Mouse (Mus musculus) lung, embryonic 15.5 days (tissue): Measurements from ENCODE around the gene Mafk. TPM values are rescaled to one million over a fixed set of nuclear protein-coding genes. Genes with fewer than 3 reads are reported as not detected.

Source experiments
- ATAC-seq: fragments of 200-750 bp; cut with Nextera tagmentation; 2 replicates; pipeline ENCODE4 v1.8.0; 2017; ENCODE audit warnings: moderate number of reproducible peaks, borderline replicate concordance; ENCODE audit not compliant: low FRiP score, low TSS enrichment; ENCODE audit errors: extremely low read depth
- H3K27ac ChIP-seq: fragments of 300-500 bp; sonication (generic); 2 replicates; pipeline ENCODE4 v1.5.1; 2015; ENCODE audit warnings: moderate library complexity, mild to moderate bottlenecking, inconsistent platforms
- H3K27me3 ChIP-seq: fragments of 300-500 bp; sonication (generic); 2 replicates; pipeline ENCODE4 v1.6.1; 2015; ENCODE audit warnings: inconsistent platforms
- H3K36me3 ChIP-seq: fragments of 300-500 bp; sonication (generic); 2 replicates; pipeline ENCODE4 v1.6.1; 2015; ENCODE audit warnings: inconsistent platforms
- H3K4me1 ChIP-seq: fragments of 300-500 bp; sonication (generic); 2 replicates; pipeline ENCODE4 v1.6.1; 2015; ENCODE audit warnings: inconsistent platforms
- H3K4me2 ChIP-seq: fragments of 300-500 bp; sonication (generic); 2 replicates; pipeline ENCODE4 v1.6.1; 2015; ENCODE audit warnings: inconsistent platforms, mild to moderate bottlenecking, moderate library complexity
- H3K4me3 ChIP-seq: fragments of 300-500 bp; sonication (generic); 2 replicates; pipeline ENCODE4 v1.5.1; 2015; ENCODE audit warnings: mild to moderate bottlenecking, inconsistent platforms
- H3K9ac ChIP-seq: fragments of 300-500 bp; sonication (generic); 2 replicates; pipeline ENCODE4 v1.6.1; 2015; ENCODE audit warnings: inconsistent platforms
- H3K9me3 ChIP-seq: fragments of 300-500 bp; sonication (generic); 2 replicates; pipeline ENCODE4 v1.6.1; 2016; ENCODE audit warnings: inconsistent platforms
- WGBS: fragments of 180-500 bp; shearing (Covaris S2); methylation state at CpG from one replicate; pipeline ENCODE4 v1.1.7; 2015; 5-methylcytosine and 5-hydroxymethylcytosine counted together
- polyA plus RNA-seq: library from polyadenylated mRNA; unstranded; fragments of >200 nt; fragmentation: Nextera tagmentation; extraction: Ambion mirVana; gene quantifications from 2 replicates; pipeline ENCODE4 v1.2.1, GENCODE M21; 2015

Mafk gene
- polyA plus RNA-seq, 1 experiment from 2014 or later = 15.3 TPM

DNA sequence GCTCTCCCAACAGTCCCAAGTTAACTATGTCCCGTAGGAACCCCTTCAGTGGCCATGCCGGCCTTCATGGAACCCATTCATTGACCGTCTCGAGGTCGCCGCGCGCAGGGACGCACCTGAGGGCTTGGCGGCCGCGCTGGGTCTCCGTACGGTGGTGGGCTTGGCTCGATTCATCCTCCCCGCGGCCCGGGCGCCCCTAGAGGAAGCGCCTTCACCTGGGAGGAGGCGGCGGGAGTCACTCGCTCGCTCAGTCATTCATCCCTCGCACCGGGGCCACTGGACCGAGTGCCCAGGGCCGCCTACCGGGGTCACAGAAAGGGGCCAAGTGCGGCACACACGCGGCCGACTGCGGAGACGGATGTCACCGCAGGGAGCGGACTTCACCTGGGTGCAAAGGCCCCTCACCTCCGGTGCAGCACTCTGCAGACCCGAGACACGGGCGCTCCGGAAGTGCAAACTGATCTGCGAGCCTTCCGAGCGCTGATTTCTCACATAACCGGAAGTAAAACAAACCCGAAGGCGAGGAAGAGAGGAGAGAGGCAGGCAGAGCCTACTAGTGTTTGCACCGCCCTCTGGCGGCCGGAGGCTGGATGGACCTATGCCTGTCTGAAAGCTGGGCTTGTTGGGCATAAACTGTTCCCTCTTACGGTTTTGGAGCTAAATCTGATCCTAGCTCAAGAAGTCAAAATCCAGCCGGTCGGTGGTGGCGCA, 15.9 kb upstream of the Mafk start, which contains the start of gene Ints1:
Ints1 (minus strand) TSS at position 459 of the 711 bp plus-strand sequence.
- under 1% methylated on average over 55 of the region's 55 CpGs for WGBS
- peak within 1 kb of the TSS; percentile 67 for H3K9ac ChIP-seq
- H3K27me3 ChIP-seq = no peaks in the 10 kb centered on the region
- H3K27ac ChIP-seq = no peak within 1 kb of the TSS
- H3K4me3 ChIP-seq = peak within 1 kb of the TSS; percentile 68
- ATAC-seq = peak; percentile 90
- no peaks in the 10 kb centered on the region for H3K9me3 ChIP-seq
- peak within 1 kb of the TSS; percentile 88 for H3K4me2 ChIP-seq
- H3K4me1 ChIP-seq = peaks cover 9% of the 10 kb centered on the region
- peaks cover 27% of the 10 kb centered on the region for H3K36me3 ChIP-seq

DNA sequence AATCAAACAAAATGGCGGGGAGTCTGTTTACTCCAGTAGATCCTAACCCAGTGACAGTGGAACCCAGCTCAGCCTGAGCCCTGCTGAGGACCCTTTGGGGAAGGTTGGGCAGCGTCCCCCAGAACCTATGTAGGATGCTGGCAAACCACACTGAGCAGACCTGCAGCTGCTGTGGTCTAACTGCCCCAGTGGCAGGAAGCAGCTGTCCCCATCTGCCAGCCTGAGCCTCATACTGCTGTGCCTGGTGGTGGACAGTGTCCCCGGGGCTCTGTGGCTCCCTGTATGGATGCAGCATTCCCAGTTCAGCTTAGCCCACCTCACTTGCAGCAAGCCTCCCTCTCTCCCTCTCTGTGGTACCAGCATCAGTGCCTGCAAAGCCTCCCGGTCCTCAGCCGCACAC, 14.3 kb upstream of the Mafk start:
- no peak overlapping the region for H3K27ac ChIP-seq
- peaks cover 9% of the 10 kb centered on the region for H3K4me1 ChIP-seq
- H3K9me3 ChIP-seq = no peaks in the 10 kb centered on the region
- no peak for ATAC-seq
- peaks cover 11% of the 10 kb centered on the region for H3K36me3 ChIP-seq
- no peak overlapping the region for H3K4me2 ChIP-seq
- no peaks in the 10 kb centered on the region for H3K27me3 ChIP-seq
- WGBS = 72% methylated on average over 5 of the region's 5 CpGs
- H3K4me3 ChIP-seq = no peak overlapping the region
- H3K9ac ChIP-seq = no peak overlapping the region

DNA sequence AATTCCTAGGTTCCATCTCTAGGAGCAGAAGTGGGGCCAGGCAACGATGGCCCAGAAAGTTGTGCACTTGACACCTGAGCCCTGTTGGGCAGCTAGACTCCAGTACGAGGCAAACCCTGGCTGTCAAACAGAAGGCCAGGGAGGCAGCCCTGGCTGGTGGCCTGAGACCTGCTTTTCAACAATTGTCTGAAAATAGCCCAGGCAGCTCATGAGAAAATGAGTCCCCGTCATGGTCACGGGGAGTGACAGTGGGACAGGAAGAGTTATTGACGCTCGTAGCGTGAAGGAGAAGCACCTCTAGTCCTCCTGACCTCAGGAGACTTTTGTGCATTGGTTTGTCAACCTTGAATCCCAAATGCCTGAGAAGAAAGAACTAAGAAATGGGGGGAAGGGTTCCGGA, 9.9 kb upstream of the Mafk start:
- WGBS = 71% methylated on average over 8 of the region's 8 CpGs
- no peak overlapping the region for H3K4me3 ChIP-seq

DNA sequence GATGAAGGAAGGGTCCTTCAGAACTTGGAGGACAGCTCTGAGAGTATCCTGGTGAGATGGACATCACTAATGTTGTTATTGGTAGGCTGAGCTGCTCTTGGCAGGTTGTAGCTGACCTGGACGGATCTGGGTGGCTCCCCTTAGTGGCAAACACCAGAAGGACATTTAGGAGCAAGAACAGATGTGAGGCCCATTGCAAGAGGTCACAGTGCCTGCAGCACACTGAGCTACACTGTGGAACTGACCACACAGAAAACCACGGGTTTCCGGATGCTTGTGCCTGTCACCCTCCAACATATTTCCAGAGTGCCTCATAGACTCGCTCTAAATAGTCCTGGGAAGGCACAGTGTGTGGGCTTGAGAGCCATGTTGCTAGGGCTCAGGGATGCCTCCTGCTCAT, 1.8 kb upstream of the Mafk start:
- no peaks in the 10 kb centered on the region for H3K9me3 ChIP-seq
- no peak overlapping the region for H3K9ac ChIP-seq
- H3K4me1 ChIP-seq = peaks cover 32% of the 10 kb centered on the region
- no peaks in the 10 kb centered on the region for H3K36me3 ChIP-seq
- no peak overlapping the region for H3K4me2 ChIP-seq
- 52% methylated on average over 4 of the region's 4 CpGs for WGBS
- ATAC-seq = no peak
- H3K4me3 ChIP-seq = no peak overlapping the region
- H3K27me3 ChIP-seq = no peaks in the 10 kb centered on the region
- H3K27ac ChIP-seq = no peak overlapping the region

More for the DNA sequence above, 9.9 kb upstream of the Mafk start:
- Histone ChIP-seq H3K4me1 (no peaks in the 10 kb centered on the region), H3K9me3 (no peaks in the 10 kb centered on the region), H3K27ac (no peak overlapping the region), H3K27me3 (no peaks in the 10 kb centered on the region), H3K9ac (no peak overlapping the region), H3K4me2 (no peak overlapping the region), H3K36me3 (no peaks in the 10 kb centered on the region)
- ATAC-seq = no peak

DNA sequence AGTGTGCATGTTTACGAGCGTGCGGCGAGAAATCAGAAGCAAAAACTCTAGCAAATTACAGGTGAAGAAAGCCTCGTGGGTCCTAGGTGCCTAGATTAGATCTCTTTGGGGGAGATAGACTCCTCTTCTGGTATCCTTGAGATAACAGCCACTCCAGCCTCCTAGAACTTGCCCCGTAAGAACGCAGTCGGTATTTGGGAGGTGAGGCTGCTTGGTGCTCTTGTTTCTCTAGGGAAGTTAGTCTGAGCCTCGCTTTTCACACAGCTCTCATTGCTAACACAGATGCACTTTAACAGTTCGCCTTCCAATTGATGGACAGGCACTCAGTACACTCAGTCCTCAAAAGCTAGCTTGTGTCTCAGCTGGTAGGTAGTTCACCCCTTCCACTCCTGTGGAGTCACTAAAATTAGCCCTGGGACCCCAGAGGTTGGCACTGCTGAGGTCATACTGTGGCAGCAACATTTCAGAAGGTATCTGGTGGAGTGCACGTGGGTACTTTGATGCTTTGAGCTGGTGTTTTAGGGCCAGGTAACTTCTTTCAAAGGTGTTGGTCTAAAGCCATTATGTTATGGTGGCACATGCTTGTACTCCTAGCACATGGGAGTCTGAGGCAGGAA, 954 bp downstream of the Mafk start:
- Histone ChIP-seq H3K27ac (peak overlapping the region; percentile 75; the same call in 1 of the 2 replicates), H3K36me3 (no peaks in the 10 kb centered on the region), H3K27me3 (no peaks in the 10 kb centered on the region), H3K9me3 (no peaks in the 10 kb centered on the region), H3K4me1 (peaks cover 60% of the 10 kb centered on the region), H3K4me3 (peak overlapping the region; percentile 92), H3K4me2 (peak overlapping the region; percentile 96), H3K9ac (peak overlapping the region; percentile 73)
- no peak for ATAC-seq
- WGBS = 12% methylated on average over 11 of the region's 11 CpGs

DNA sequence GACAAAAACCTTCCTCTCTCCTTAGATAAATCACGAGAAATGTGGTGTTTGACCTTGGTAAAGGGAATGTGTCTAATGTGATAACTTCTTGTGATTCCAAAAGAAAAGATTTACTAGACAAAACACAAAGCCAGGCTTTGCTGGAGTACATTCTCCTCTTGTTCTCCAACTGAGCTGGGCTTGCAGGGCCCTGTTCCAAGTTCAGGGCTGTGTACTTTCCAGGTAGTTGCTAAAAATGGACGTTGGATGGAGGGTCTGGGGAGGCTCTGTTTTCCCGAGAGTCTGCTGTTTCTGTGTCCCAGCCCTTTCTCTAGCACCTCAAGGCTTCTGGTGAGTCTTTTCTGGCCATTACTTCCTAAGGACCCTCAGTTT, 1.6 kb downstream of the Mafk start:
- 24% methylated on average over 3 of the region's 3 CpGs for WGBS
- Histone ChIP-seq H3K9ac (0 out of 2 replicates have a peak overlapping the region, but pooled peaks have one; percentile 2), H3K4me1 (peaks cover 66% of the 10 kb centered on the region), H3K27ac (peak overlapping the region; percentile 68), H3K27me3 (no peaks in the 10 kb centered on the region), H3K4me2 (peak overlapping the region; percentile 96), H3K4me3 (peak overlapping the region; percentile 92), H3K36me3 (no peaks in the 10 kb centered on the region), H3K9me3 (no peaks in the 10 kb centered on the region)
- ATAC-seq = no peak

DNA sequence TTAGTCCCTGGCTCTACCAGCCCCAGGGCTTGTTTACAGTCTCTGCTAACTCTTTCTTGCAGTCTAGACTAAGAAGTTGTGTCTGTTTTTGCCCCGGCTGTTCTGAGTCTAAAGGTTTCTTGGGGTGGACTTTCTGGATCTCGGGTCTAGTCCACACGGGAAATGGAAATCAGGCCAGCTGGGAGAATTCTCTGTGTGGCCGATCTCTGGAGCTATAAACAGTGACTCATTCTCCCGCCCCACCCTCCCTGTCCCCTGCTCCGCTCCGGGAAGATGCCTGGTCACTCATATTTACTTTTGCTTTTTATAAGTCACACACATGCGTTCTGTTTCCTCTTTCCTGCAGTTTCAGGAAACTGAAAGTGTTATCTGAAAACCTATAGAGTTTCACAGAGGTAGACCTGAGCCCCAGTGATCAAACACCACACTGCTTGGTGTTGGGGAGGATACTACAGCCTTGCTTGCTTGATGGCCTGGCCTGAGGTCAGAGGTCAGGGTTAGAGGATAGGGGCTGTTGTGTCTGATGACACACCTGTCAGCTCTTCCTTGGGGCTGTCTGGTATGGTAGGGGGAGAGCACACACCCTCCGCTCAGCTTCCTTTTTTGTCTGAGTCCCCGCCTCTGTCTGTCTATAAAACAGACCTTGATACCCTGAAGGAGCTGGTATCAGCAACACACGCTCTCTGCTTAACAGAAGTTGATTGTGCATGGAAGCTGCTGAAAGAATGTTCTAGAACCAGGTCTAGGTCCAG, 2.2 kb downstream of the Mafk start:
- H3K4me2 ChIP-seq = peak overlapping the region; percentile 96
- 0 out of 2 replicates have a peak overlapping the region, but pooled peaks have one; percentile 2 for H3K9ac ChIP-seq
- peaks cover 72% of the 10 kb centered on the region for H3K4me1 ChIP-seq
- no peaks in the 10 kb centered on the region for H3K27me3 ChIP-seq
- H3K4me3 ChIP-seq = peak overlapping the region; percentile 92
- WGBS = 25% methylated on average over 11 of the region's 11 CpGs
- H3K27ac ChIP-seq = peak overlapping the region; percentile 68
- no peaks in the 10 kb centered on the region for H3K36me3 ChIP-seq
- no peak for ATAC-seq
- no peaks in the 10 kb centered on the region for H3K9me3 ChIP-seq

DNA sequence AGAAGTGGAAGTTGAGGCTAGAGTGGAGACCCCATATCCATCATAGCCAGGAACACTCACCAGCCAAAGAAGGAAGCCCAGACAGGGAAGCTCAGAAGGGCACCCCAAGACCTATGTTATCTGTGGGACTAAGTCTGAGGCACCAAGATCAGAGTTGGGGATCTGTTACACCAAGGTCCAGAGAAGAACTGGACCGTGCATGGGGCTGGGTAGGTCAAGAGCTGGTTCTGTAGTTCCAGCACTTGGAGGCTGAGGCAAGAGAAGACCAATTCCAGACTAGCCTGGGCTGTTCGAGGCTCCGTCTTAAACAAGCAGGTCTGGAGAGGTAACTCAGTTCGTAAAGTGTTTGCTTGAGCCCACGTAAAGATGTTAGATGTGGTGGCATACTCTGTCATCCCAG, 2.8 kb downstream of the Mafk start:
- Histone ChIP-seq H3K9me3 (no peaks in the 10 kb centered on the region), H3K27ac (no peak overlapping the region), H3K4me3 (0 out of 2 replicates have a peak overlapping the region, but pooled peaks have one; percentile 8), H3K4me1 (peaks cover 78% of the 10 kb centered on the region), H3K27me3 (no peaks in the 10 kb centered on the region), H3K4me2 (0 out of 2 replicates have a peak overlapping the region, but pooled peaks have one; percentile 96), H3K36me3 (no peaks in the 10 kb centered on the region), H3K9ac (no peak overlapping the region)
- 77% methylated on average over 5 of the region's 5 CpGs for WGBS
- no peak for ATAC-seq

DNA sequence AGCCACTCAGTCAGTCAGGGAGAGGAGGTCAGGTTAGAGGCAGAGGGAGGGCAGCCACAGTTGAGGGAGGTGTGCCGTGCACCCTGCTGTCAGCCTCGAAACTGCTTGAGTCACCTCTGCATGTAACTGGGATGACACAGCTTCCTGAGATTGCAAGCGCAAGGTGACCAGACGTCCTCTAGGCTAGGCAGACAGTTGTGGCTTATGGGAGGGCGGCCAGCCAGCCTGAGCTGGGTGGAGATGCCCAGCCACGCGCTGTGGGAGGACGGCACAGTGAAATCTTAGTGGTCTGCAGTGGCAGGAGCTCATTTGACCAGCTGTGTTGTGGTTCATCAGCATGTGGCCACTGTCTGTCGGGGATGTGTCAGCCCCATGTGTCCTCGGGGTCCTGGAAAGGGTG, 3.6 kb downstream of the Mafk start:
- Histone ChIP-seq H3K4me2 (no peak overlapping the region), H3K4me3 (no peak overlapping the region), H3K9me3 (no peaks in the 10 kb centered on the region), H3K27me3 (no peaks in the 10 kb centered on the region), H3K9ac (no peak overlapping the region), H3K27ac (no peak overlapping the region), H3K4me1 (peaks cover 78% of the 10 kb centered on the region), H3K36me3 (peaks cover 6% of the 10 kb centered on the region; the same call in 1 of the 2 replicates)
- WGBS = 55% methylated on average over 10 of the region's 10 CpGs
- no peak for ATAC-seq

DNA sequence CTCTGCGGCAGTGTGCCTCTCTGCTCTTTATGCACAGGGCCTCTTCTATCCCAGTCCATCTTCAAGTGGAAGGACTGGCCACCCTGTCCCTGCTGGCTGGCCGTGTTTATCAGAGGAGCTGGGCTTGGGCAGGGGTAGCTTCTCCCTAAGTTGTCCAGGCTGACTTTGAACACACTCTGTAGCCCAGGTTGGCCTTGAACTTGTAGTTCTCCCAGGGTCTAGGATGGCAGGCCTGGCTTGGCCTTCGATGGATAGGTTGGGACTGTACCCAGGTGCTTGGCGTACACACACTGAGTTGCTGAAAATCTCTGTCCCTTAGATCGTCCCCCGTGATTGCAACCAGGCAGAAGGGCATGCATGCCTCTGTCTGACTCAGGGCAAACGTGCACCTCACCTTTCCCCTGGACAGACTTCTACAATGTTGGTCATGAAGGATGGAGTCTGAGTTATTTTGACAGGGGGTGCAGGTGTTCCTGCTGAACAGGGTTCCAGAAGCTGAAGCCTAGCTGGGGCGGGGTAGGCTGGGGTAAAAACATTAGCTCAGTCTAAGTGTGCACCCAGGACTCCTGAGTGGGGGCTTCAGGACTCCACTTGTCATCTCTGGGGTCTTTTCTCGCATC, 4.8 kb downstream of the Mafk start:
- WGBS = 56% methylated on average over 9 of the region's 9 CpGs
- Histone ChIP-seq H3K27ac (peak overlapping the region; percentile 89; the same call in 1 of the 2 replicates), H3K4me1 (peaks cover 75% of the 10 kb centered on the region), H3K36me3 (peaks cover 18% of the 10 kb centered on the region), H3K9ac (no peak overlapping the region), H3K27me3 (no peaks in the 10 kb centered on the region), H3K9me3 (no peaks in the 10 kb centered on the region), H3K4me3 (no peak overlapping the region), H3K4me2 (peak overlapping the region; percentile 46; the same call in 1 of the 2 replicates)
- no peak for ATAC-seq

DNA sequence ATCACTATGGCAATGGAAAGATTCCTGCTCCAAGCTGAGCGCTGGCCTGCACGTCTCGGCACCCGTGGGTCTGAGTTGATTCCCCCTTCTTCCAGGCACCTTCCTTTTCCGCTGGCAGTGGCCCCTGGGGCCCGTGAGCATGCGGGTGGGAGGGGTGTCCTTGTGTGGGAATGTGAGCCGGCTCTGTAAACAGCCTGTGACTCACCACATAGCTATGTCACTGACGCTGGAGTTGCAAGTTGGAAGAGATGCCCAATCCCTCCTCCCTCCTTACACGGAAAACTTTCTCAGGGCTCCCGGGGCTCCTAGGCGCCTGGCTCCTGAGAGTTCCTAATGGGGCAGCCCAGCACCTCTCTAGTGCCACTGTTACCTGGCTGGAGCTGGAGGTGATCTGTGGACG, 5.6 kb downstream of the Mafk start:
- H3K4me3 ChIP-seq = peak overlapping the region; percentile 1; the same call in 1 of the 2 replicates
- H3K27ac ChIP-seq = peak overlapping the region; percentile 89
- H3K27me3 ChIP-seq = no peaks in the 10 kb centered on the region
- H3K9me3 ChIP-seq = no peaks in the 10 kb centered on the region
- peaks cover 72% of the 10 kb centered on the region for H3K4me1 ChIP-seq
- peak overlapping the region; percentile 46 for H3K4me2 ChIP-seq
- 0 out of 2 replicates have a peak overlapping the region, but pooled peaks have one; percentile 11 for H3K9ac ChIP-seq
- peak; percentile 80 for ATAC-seq
- 2% methylated on average over 13 of the region's 13 CpGs for WGBS
- peaks cover 21% of the 10 kb centered on the region for H3K36me3 ChIP-seq
